Mouse (Mus musculus) kidney, postnatal 14 days (tissue): ENCODE results near the gene Sdk1.
A peak's percentile ranks its signal among the peaks of the same experiment; 100 is the strongest.

Source experiments
- DNase-seq: peaks from one replicate; pipeline ENCODE4 v3.0.0; 2022; ENCODE audit warnings: mixed read lengths

Sdk1 gene

GRCm38 (mm10) chr5:142022877-142023580 lies 781.7 kb downstream of the Sdk1 start:
- peak; percentile 16 for DNase-seq

DNA sequence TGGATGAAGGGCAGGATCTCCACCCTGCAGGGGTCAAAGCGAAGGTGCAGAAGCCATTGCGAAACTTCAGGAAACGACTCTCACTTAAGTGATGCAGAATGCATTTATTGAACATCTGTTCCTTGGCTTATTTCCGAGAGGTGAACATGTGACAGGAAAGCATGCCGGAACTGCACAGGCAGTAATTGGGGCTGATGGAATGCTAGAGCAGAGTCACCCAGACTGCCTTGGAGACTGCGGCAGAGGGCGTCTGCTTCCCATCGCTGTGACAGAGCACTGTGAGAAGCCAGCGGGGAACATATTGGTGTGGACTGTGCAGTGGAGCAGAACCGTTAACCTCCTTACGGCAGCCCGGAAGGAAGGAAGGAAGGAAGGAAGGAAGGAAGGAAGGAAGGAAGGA lies 783.2 kb downstream of the Sdk1 start:
- peak; percentile 52 for DNase-seq

GRCm38 (mm10) chr5:142036536-142036935 lies 795.2 kb downstream of the Sdk1 start:
- no peak for DNase-seq

DNA sequence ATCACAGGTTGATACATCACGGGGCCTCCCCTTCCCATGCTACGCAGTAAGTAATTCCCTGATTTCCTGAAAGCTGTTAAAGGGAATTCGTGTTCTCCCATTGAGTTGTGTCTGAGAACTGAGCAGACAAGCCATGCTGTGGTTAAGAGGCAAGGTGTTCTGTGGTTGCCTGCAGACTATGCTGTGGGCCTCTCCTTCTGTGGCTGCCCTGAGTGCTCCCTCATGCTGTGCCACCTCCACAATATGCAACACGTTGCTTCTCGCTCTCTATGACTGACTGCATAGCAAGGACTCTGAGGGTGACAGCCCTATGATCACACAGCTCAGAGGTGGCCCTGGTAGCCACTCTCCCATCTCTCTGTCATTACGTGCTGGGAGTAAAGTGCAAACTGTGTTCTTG lies 797.9 kb downstream of the Sdk1 start:
- no peak for DNase-seq

- no peak for DNase-seq
Observed at GRCm38 (mm10) chr5:142039891-142040530, 798.7 kb downstream of the Sdk1 start.

DNA sequence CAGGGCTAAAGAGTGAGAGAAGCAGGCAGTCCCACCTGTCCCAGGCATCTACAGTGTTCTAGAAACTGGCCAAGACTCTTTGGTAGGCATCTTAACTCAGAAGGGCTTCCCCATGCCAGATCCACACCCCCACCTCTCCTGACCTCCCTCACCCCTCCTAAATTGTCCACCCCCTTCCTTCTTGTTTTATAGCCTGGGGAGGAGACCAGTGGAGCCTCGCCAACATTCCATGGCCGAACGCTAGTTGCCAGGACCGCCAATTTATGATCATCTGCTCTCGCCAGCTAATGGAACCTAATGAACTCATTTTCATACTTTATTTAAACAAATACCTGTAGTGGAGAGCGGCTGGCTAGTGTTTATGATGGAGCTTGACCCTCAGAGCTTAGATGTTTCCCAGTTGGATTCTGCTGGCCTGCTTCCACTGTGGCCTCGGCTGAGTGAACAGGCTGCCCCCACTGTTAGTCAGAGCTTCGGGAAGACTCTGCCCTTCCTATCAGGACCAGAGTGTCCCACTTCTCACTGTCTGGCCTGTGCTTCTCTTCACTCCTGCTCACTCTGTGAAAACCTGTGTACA lies 800.0 kb downstream of the Sdk1 start:
- DNase-seq, result peak; percentile 33

- no peak for DNase-seq
Observed at GRCm38 (mm10) chr5:142061781-142062180, 820.5 kb downstream of the Sdk1 start.

GRCm38 (mm10) chr5:142071322-142071721 lies 830.0 kb downstream of the Sdk1 start:
- DNase-seq, result no peak

DNA sequence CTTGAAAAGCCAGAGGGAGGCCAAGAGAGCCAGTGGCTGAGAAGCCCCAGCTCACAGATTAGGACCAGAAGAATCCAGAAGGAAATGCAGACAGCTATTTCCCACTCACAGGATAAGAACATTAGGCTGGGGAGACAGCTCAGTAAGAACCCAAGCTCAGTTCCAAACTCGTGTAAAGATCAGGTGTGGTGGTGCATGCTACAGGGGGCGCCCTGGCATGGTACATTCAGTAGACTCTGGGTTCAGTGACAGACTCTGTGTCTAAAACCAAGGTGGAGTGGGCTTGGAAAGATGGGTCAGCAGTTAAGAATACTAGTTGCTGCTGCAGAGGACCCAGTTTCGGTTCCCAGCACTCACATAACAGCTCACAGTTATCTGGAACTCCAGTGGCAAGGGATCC lies 832.6 kb downstream of the Sdk1 start:
- no peak for DNase-seq

GRCm38 (mm10) chr5:142074561-142075500 lies 833.5 kb downstream of the Sdk1 start:
- peak; percentile 51 for DNase-seq

DNA sequence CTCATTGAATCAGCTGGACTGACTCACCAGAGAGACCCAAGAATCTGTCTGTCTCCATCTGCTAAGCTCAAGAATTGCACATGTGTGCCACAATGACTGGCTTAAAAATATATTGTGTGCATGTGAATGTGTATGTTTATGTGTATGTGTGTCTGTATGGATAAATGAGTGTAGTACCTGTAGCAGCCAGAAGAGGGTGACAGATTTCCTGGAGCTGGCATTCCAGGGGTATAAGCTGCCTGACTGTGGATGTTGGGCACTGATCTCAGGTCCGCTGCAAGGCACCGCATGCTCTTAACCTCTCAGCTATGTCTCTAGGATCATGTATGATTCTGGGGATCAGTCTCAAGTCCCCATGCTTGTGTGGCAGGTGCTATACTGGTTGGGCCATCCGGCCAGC lies 839.4 kb downstream of the Sdk1 start:
- DNase-seq, result no peak

DNA sequence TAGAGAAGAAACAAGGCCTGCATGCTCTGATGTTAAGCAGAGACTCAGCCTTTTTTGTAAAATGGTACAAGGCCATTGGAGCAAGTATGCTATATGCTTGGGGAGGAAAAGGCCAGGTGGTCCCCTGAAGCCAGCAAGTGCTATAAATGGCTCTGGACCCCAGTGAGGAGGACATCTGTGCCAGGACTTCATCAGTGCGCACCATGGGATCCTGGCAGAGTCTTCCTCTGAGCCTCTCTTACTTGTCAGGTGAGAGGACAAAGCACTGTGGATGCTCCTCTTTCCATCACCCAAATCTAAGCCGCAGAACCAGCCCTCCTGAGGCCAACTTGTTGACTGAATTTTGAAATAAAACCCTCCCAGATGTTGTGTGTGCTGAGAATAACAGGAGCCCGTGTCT lies 839.8 kb downstream of the Sdk1 start:
- no peak for DNase-seq

DNA sequence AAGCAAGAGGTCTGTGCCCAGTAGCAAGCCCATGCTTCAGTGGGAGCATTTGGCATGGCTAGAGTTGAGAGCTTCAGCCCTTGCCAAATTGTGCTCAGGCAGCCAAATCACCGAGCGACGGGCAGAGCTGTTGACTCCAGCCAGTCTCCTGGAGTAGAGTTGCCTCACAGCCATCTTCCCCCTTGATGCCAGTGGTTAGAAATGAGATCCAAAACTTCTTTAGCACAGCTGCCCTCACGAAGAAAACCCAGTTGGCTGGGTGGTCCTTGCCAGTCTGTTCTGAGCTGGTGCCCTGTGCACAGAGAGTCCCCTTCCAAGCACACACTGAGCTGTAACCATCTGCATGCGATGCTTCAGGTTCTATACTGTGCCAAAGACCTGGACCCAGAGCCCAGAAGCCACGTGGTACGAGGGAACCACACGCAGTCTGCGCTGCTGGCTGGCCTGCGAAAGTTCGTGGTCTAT lies 855.1 kb downstream of the Sdk1 start:
- DNase-seq, result no peak

- no peak for DNase-seq
Observed at GRCm38 (mm10) chr5:142100176-142100575, 858.9 kb downstream of the Sdk1 start.

DNA sequence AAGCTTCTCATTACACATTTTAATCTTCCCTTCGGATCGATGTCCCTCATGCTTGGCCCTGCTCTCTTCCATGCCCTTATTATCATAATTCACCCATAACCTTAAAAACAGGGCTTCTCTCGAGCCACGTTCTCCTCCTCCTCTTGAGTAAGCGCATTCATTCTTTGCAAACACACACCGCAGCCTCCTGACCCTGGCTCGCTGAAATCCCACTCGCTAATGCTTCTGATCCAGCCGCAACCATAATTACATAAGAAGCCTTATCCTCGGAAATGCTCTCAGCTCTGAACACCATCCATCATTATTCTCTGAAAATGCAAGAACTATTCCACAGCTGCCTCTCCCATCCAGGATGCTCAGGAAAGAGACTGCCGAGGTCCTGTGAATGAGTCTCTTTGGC lies 866.1 kb downstream of the Sdk1 start:
- DNase-seq, result no peak

GRCm38 (mm10) chr5:142111989-142112388 lies 870.7 kb downstream of the Sdk1 start:
- DNase-seq, result no peak

- no peak for DNase-seq
Observed at GRCm38 (mm10) chr5:142113210-142114175, 872.2 kb downstream of the Sdk1 start.

DNA sequence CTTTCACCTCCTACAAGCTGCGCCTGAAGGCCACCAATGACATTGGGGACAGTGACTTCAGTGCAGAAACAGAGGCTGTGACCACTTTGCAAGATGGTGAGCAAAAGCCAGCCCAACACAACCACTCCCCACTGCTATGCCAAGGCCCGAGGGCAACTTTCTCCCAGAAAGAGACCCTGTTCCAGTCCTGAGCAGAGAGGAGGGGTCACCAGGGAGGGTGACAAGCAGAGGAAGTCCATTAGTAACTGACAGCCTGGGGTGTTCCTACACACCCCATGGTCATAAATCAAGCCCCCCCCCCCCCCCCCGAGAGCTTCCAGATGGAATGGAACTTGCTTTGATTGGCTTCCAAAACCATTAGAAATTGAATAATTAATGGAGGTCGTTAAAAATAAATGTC lies 886.5 kb downstream of the Sdk1 start:
- no peak for DNase-seq

DNA sequence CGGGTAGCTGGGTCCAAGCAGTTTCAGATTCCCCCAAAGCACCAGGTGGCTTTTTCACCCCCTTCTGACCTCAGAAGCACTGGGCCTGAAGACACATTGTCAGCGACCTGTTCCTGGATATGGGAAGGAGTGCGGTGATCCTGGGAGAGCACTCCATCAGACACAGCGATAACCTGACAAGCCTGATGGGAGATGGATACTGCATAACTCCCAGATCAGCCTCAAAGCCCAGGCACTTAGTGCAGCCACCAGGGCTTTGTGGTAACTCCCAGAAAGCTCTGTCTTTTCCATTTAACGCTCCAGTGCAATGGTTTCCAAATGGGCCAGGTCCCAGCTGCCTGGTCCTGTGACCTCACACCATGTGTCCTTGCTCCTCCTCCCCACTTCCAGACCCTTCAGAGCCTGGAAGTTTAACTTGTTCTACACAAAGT lies 886.9 kb downstream of the Sdk1 start:
- DNase-seq, result peak; percentile 14

- DNase-seq, result no peak
Observed at GRCm38 (mm10) chr5:142130004-142130403, 888.7 kb downstream of the Sdk1 start.

DNA sequence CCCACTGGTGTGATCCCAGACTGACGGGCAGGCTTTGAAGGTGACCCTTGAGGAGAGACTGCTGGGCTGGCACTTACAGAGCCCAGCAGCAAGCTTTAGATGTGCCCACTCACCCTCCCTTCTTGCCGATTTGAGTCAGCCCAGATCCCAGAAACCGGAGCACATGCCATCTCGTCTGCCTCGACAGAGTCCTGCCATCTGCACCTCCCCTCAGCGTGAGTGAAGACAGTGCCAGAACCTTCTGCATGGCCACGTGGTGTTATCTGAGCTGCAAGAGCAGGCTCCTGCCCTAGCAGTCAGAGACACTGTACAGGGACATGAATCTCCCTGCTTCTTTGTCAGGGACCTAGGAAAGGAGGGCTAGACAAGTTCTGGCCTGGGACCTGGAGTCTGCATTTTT lies 898.7 kb downstream of the Sdk1 start:
- DNase-seq, result no peak

DNA sequence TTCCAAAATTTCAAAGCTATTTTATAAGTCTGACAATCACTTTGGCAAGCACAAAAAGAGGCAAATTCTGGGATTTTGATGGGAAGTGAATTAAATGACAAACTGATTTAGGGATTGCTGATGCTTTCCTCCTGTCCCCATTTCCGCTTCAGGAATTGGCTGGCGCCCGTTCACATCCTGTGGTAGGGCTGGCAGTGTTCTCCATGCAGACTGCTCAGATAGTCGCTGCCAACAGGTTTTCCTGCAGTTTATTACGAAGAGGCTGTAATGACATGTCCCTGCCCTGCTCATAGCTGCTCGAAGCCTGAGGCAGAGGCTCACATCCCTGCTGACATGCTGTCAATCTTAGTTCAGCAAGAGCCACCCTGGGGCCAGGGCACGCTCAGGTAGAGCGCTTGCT lies 908.3 kb downstream of the Sdk1 start:
- peak; percentile 39 for DNase-seq
